Mouse (Mus musculus) heart, postnatal 0 days (tissue): ENCODE measurements at regions not wholly inside any gene's neighbourhood (a gene's known extent, or its start where the extent isn't known, plus 50 kb on each side); places are given as distances from the start of the nearest gene placed in this dataset.
A peak's percentile ranks its signal among the peaks of the same experiment; 100 is the strongest.

ENCODE experiments used
- ATAC-seq: fragments of 200-750 bp; cut with Nextera tagmentation; 2 replicates; pipeline ENCODE4 v1.8.0; 2017; ENCODE audit warnings: low read depth, moderate number of reproducible peaks, moderate library complexity; ENCODE audit not compliant: insufficient read depth
- DNase-seq: peaks from one replicate; pipeline ENCODE4 v3.0.0-alpha.2; 2016; ENCODE audit warnings: low spot score
- H3K27ac ChIP-seq: fragments of 300-500 bp; sonication (generic); 2 replicates; pipeline ENCODE4 v1.5.1; 2014; ENCODE audit warnings: low read depth, mild to moderate bottlenecking
- H3K27me3 ChIP-seq: fragments of 300-500 bp; sonication (generic); 2 replicates; pipeline ENCODE4 v1.6.1; 2014; ENCODE audit warnings: low read length, mixed read lengths; ENCODE audit not compliant: control insufficient read depth, insufficient read depth
- H3K36me3 ChIP-seq: fragments of 300-500 bp; sonication (generic); replicated peaks from 2 replicates; pipeline ENCODE4 v1.6.1; 2014; ENCODE audit warnings: low read length, mixed read lengths; ENCODE audit not compliant: control insufficient read depth, insufficient read depth
- H3K4me1 ChIP-seq: fragments of 300-500 bp; sonication (generic); 2 replicates; pipeline ENCODE4 v1.6.1; 2014; ENCODE audit warnings: antibody characterized with exemption; ENCODE audit not compliant: control insufficient read depth, insufficient read depth
- H3K4me2 ChIP-seq: fragments of 300-500 bp; sonication (generic); 2 replicates; pipeline ENCODE4 v1.6.1; 2014; ENCODE audit warnings: low read depth, mild to moderate bottlenecking, low read length, moderate library complexity
- H3K4me3 ChIP-seq: fragments of 300-500 bp; sonication (generic); 2 replicates; pipeline ENCODE4 v1.5.1; 2014; ENCODE audit warnings: low read depth, low read length
- H3K9ac ChIP-seq: fragments of 300-500 bp; sonication (generic); replicated peaks from 2 replicates; pipeline ENCODE4 v1.6.1; 2014; ENCODE audit warnings: low read depth, low read length, mixed read lengths
- H3K9me3 ChIP-seq: fragments of 300-500 bp; sonication (generic); replicated peaks from 2 replicates; pipeline ENCODE4 v1.6.1; 2016; ENCODE audit warnings: low read length; ENCODE audit not compliant: control insufficient read depth
- CTCF ChIP-seq: IDR thresholded peaks from 2 replicates; pipeline ENCODE4 v1.5.1; 2016; ENCODE audit warnings: antibody characterized with exemption, control low read depth, low read depth
- EP300 ChIP-seq: IDR thresholded peaks from 2 replicates; pipeline ENCODE4 v1.6.1; 2016; ENCODE audit warnings: antibody characterized with exemption, low read depth
- WGBS: fragments of 180-500 bp; shearing (Covaris S2); extraction: QIAGEN DNeasy Blood & Tissue Kit; methylation state at CpG from one replicate; pipeline ENCODE4 v1.1.7; 2014; 5-methylcytosine and 5-hydroxymethylcytosine counted together

DNA sequence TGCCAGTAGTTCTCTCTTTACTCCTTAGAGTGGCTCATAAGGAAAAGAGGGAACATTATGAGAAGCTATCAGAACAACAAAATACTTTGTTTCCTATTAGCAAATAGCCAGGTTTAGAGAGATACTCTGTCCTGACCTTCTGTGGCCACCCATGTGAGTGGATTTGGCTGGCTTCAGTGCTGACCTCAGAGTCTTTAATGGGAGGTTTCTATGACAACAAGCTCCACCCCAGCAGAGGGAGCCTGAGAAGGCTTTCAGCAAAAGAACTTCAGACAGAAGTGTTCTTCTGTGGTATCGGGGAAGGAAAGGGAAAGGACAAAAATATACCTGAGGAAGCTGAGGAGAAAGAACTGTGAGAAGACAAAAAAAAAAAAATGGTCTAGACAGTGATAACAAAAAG, 108.1 kb upstream of the Nhs start:
- Histone ChIP-seq H3K4me3 (no peak overlapping the region), H3K9ac (no peak overlapping the region), H3K36me3 (no peaks in the 10 kb centered on the region), H3K4me2 (no peak overlapping the region), H3K4me1 (no peaks in the 10 kb centered on the region), H3K27ac (no peak overlapping the region), H3K27me3 (no peaks in the 10 kb centered on the region), H3K9me3 (no peaks in the 10 kb centered on the region)
- peak; percentile 67; the same call in 1 of the 2 replicates for ATAC-seq
- WGBS = 30% methylated on average over 1 of the region's 1 CpGs
- TF ChIP-seq EP300 = no peak
- no peak for TF ChIP-seq CTCF
- DNase-seq = peak; percentile 65

DNA sequence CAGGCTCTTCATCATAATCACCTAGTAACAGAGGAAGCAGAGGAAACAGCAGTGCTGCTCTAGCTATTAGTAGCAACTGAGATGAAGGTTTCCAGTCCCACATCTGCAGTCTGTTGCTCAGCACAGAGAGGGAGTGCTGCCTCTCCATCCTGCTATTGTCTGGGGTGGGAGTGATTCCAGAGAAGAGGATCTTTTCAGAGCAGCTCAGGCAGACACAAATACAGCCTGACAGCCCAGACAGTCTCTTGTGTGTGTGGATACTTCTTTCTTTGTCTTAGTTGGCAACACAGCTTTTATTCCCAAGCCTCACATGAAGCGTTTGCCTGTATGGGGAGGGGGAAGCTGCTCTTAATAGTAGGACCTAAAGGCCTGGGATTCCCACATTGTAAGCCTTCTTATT, 107.2 kb upstream of the Nhs start:
- H3K4me1 ChIP-seq = no peaks in the 10 kb centered on the region
- no peak overlapping the region for H3K4me2 ChIP-seq
- TF ChIP-seq EP300 = no peak
- TF ChIP-seq CTCF = no peak
- no peaks in the 10 kb centered on the region for H3K27me3 ChIP-seq
- H3K4me3 ChIP-seq = no peak overlapping the region
- ATAC-seq (peak; percentile 44), DNase-seq (no peak)
- no peaks in the 10 kb centered on the region for H3K9me3 ChIP-seq
- H3K36me3 ChIP-seq = no peaks in the 10 kb centered on the region
- H3K9ac ChIP-seq = no peak overlapping the region
- WGBS = 67% methylated on average over 1 of the region's 1 CpGs
- no peak overlapping the region for H3K27ac ChIP-seq

DNA sequence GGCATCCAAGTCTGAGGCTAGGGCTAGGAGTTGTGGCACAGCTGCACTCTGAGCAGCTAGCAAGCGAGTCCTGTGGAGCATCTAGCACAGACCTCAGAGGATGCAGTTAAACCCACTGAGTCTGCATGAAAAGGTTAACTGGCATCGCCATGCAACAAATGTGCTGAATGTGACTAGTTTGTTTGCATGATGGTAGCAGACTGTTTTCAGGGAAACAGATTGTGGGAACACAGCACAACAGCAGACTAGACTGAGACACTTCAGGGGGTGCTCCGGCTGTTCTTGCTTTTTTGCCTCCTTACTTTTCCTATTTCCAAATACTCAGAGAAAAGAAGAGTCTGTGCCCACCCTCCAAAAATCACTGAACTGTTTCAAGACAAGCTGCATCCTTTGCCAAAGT, 97.9 kb upstream of the Nhs start:
- H3K4me2 ChIP-seq = no peak overlapping the region
- no peak overlapping the region for H3K4me3 ChIP-seq
- no peaks in the 10 kb centered on the region for H3K36me3 ChIP-seq
- H3K27ac ChIP-seq = no peak overlapping the region
- no peaks in the 10 kb centered on the region for H3K27me3 ChIP-seq
- ATAC-seq = no peak
- no peaks in the 10 kb centered on the region for H3K9me3 ChIP-seq
- TF ChIP-seq CTCF (no peak), EP300 (no peak)
- DNase-seq = no peak
- no peaks in the 10 kb centered on the region for H3K4me1 ChIP-seq
- WGBS = 79% methylated on average over 3 of the region's 3 CpGs
- no peak overlapping the region for H3K9ac ChIP-seq

DNA sequence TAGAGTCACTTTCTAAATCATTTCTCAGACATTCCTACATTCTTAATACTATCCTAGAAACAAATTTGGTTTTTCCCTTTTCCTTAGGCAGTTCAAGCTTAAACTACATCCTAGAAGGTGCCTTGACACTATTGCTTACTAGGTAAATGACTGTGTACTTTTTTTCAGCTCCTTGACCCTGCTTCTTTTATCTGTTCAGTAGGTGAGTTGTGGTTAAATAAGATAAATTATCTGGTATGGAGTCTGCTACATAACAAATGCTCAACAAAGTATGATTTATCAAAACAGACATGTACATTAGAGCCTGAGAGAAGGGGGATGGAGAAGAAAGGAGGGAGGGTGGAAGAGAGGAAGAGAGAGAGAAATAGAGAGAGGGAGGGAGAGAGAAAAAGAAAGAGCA, 96.3 kb upstream of the Nhs start:
- no peak overlapping the region for H3K27ac ChIP-seq
- DNase-seq = no peak
- no peak for ATAC-seq
- no peaks in the 10 kb centered on the region for H3K36me3 ChIP-seq
- TF ChIP-seq CTCF (no peak), EP300 (no peak)
- H3K4me3 ChIP-seq = no peak overlapping the region
- no peaks in the 10 kb centered on the region for H3K9me3 ChIP-seq
- no peaks in the 10 kb centered on the region for H3K4me1 ChIP-seq
- H3K9ac ChIP-seq = no peak overlapping the region
- no peak overlapping the region for H3K4me2 ChIP-seq
- no peaks in the 10 kb centered on the region for H3K27me3 ChIP-seq

DNA sequence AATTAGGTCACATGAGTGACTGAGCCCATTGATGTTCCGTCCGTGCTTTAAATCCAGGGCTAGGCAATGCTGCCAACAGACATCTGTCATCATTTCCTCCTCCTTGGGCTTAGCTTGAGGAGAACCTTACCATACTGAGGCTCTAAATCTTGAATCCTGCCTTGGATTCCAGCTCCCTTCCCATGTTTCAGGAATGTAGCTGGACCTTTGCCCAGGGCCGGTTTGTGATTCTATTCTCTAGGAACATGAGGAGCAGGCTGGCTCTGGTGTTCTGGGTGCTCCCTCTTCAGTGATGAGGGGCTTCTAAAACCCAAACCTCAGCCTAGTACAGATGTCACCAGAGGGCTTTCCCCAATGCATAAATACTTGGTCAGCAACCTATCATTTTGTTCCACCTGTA, 81.8 kb upstream of the Nhs start:
- 32% methylated on average over 3 of the region's 3 CpGs for WGBS
- TF ChIP-seq EP300 (no peak), CTCF (no peak)
- H3K4me1 ChIP-seq = no peaks in the 10 kb centered on the region
- no peaks in the 10 kb centered on the region for H3K36me3 ChIP-seq
- H3K4me2 ChIP-seq = no peak overlapping the region
- ATAC-seq = no peak
- no peak overlapping the region for H3K27ac ChIP-seq
- H3K9ac ChIP-seq = no peak overlapping the region
- H3K27me3 ChIP-seq = no peaks in the 10 kb centered on the region
- H3K4me3 ChIP-seq = no peak overlapping the region
- no peaks in the 10 kb centered on the region for H3K9me3 ChIP-seq
- no peak for DNase-seq

DNA sequence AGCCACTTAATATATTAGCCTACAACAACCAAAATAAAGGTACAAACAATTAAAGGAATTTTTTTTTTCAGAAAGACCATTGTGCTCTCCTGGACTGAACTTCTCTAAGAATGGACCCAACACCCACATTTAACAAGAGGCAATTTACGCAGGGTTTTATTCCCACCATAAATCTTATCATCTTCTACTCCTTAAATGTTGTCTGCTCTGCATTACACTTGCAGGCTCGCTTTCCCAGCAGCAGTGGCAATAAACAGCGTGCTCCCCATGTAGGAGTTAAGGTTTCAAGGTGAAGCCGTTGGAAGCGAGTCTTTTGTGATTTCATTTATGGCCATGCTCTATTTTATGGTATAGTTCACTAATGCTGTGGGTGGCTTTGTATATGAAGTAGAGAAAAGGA, 76.0 kb upstream of the Nhs start:
- Histone ChIP-seq H3K36me3 (no peaks in the 10 kb centered on the region), H3K27me3 (no peaks in the 10 kb centered on the region), H3K9me3 (no peaks in the 10 kb centered on the region), H3K4me3 (no peak overlapping the region), H3K27ac (no peak overlapping the region), H3K4me1 (no peaks in the 10 kb centered on the region), H3K9ac (no peak overlapping the region), H3K4me2 (no peak overlapping the region)
- DNase-seq (no peak), ATAC-seq (no peak)
- WGBS = 77% methylated on average over 5 of the region's 5 CpGs
- TF ChIP-seq CTCF = no peak
- TF ChIP-seq EP300 = no peak
